Mouse (Mus musculus): ENCODE data around the gene Ypel2.

Gene Ypel2

DNA sequence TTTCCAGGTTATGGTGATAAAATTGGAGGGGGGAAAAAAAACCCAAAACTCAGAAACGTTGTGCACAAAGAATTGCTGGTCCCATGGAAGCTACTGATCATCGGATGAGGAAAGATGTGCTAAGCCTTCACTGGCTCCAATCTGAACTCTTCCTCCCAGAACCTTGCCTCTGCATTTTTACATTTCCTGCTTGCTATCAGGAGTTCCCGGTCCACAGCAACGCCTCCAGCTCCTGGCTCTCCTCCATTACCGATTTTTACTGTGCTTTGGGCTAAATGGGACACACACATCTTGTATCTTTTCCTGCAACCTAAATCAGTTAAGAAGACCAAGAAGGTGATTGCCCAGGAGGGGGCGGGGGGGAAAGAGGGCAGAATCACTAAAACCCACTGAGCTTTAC, 54.0 kb downstream of the Ypel2 start:
- in situ Hi-C loops (cut with MboI; ENCODE audit: unreplicated experiment in 2 of 2): no loop called here

GRCm38 (mm10) chr11:86938551-86938950, 55.0 kb downstream of the Ypel2 start:
- in situ Hi-C loops (cut with MboI; ENCODE audit: unreplicated experiment in 2 of 2): no loop called here

GRCm38 (mm10) chr11:86938108-86938507, 55.4 kb downstream of the Ypel2 start:
- in situ Hi-C loops (cut with MboI; ENCODE audit: unreplicated experiment in 2 of 2): no loop called here

GRCm38 (mm10) chr11:86936938-86937337, 56.6 kb downstream of the Ypel2 start:
- in situ Hi-C loops (cut with MboI; ENCODE audit: unreplicated experiment in 2 of 2): no loop called here

DNA sequence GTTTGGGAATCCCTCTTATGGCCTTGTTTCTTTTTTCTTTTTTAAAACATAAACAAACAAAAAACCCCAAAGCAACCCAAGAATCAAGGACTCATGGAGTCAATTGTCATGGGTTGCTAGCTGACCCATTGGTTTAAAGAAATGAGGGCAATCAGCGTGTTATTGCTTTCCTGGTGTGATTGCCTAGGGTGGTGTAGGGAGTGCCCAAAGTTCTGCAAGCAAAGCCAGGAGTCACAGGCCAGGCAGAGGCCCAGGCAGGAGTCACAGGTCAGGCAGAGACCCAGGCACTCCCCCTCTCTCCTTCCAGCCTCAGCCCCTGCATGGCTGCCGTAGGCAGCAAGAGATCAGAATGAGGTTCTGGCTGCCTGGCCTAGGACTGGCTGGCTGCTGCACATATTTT, 58.6 kb downstream of the Ypel2 start:
- in situ Hi-C loops (cut with MboI; ENCODE audit: unreplicated experiment in 2 of 2): no loop called here

DNA sequence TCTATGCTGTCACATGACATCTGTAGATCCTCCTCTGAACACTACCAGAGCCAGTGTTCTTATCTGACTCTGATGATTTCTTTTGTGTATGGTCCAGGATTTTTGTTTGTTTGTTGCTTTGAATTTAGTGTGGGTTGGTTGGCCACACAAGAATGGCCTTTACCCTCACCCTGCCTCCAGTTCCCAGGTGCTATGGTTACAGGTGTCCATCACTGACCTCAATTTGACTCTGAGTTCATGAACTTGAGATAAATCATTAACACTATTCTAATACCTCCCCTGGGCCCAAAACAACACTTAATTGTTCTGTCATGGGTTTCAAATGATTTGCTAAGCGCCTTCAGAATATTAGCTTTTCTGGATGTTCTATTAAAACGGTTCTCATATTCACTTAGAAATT, 61.3 kb downstream of the Ypel2 start:
- in situ Hi-C loops (cut with MboI; ENCODE audit: unreplicated experiment in 2 of 2): no loop called here

GRCm38 (mm10) chr11:86930636-86931180, 62.8 kb downstream of the Ypel2 start:
- in situ Hi-C loops (cut with MboI; ENCODE audit: unreplicated experiment in 2 of 2): no loop called here

- in situ Hi-C loops (cut with MboI; ENCODE audit: unreplicated experiment in 2 of 2): no loop called here
Measured at GRCm38 (mm10) chr11:86929985-86930384, 63.5 kb downstream of the Ypel2 start.

DNA sequence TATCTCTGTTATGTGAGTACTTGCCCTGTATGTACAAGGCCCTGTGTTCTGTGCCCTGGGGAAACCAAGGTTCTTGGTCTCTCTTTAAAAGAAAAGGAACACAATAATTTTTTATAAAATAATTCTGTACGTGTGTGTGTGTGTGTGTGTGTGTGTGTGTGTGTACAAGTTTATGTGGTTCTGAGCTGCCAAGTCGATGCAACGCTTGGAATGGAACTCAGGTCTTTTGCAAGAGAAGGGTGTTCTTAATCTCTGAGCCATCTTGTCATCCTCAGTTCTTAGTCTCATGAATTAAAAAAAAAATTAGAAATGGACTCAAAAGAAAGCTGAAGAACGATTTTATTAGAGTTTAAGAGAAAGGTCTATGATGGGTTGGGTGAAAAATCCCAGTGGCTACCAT, 64.0 kb downstream of the Ypel2 start:
- in situ Hi-C loops (cut with MboI; ENCODE audit: unreplicated experiment in 2 of 2): no loop called here

- in situ Hi-C loops (cut with MboI; ENCODE audit: unreplicated experiment in 2 of 2): no loop called here
Measured at GRCm38 (mm10) chr11:86925085-86925638, 68.3 kb downstream of the Ypel2 start.

DNA sequence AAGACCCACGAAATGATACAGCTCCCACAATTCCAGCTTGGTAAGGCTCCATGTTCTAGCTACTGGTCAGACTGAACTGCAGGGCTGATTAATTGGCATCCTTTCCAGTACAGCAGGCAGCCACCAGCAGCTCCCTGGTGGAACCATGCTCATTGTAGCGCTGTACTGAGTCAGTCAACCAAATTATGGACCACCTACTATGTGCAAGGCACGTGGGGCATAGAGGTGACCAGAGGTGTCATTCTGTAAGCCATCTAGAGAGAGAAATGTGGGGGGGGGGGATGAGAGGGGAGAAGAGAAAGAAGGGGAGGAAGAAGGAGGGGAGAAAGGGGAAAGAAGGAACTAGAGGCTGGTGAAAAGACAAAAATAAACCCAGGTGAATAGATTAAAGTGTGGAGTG, 68.9 kb downstream of the Ypel2 start:
- in situ Hi-C loops (cut with MboI; ENCODE audit: unreplicated experiment in 2 of 2): no loop called here

DNA sequence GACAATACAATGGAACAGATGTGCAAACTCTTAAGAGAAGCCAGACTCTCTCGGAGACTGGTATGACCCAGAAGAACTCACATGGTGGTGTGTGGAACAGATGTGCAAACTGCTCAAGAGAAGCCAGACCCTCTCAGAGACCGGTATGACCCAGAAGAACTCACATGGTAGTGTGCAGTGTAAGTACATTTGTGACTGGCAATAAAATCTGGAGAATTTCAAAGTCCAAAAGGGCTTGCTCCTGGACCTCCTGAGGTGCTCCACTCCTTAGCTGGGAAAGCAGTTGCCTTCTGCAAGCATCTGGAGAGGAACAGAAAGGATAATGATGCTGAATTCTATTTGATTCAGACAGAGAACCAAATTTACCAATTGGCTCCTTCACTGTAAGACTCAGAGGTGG, 69.9 kb downstream of the Ypel2 start:
- in situ Hi-C loops (cut with MboI; ENCODE audit: unreplicated experiment in 2 of 2): no loop called here

GRCm38 (mm10) chr11:86922029-86922428, 71.5 kb downstream of the Ypel2 start:
- in situ Hi-C loops (cut with MboI; ENCODE audit: unreplicated experiment in 2 of 2): no loop called here

GRCm38 (mm10) chr11:86921335-86921734, 72.2 kb downstream of the Ypel2 start:
- in situ Hi-C loops (cut with MboI; ENCODE audit: unreplicated experiment in 2 of 2): no loop called here

DNA sequence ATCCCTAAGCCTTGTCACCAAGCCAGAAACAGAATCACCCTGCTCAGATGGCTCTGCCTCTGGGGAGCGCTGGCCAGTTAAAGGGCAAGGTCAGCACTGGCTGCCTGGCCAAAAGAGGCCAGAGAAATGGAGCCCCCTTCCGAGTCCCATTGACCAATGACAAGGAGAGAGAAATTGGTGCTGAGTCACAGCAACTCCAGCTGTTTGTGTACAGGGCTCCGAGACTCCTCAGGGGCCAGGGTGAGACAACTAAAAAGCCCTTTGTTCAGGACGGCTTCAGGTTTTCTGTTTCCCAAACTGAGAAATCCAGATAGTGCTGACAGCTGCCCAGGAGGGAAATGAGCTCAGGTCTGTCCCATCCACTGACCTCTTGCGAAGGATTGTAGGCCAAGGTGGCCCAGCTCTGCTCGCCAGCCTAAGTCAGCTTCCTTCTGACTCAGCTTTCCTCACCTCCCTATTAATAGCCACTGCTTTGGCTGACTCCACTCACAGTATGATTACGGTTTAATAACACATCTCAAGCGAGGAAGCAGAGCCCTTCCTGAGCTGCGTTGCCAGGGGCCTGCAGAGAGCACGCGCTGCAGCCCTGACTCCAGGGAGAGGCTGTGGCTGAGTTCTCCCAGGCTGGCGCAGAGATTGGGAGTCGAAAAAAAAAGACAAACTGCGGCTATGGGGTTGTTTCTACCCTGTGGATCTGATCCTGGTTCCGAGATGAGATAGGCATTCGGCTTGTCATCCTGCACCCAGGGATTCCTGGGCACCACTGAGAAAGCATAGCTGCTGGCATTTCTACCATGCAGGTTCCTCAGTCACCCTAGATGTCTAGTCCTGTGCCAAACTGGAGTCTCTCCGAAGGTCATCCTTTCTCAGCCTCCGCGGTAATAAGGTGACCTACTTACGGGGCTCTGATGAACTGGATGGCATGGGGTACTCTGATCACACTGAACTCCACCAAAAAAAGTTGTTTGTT, 73.1 kb downstream of the Ypel2 start:
- in situ Hi-C loops (cut with MboI; ENCODE audit: unreplicated experiment in 2 of 2): no loop called here

DNA sequence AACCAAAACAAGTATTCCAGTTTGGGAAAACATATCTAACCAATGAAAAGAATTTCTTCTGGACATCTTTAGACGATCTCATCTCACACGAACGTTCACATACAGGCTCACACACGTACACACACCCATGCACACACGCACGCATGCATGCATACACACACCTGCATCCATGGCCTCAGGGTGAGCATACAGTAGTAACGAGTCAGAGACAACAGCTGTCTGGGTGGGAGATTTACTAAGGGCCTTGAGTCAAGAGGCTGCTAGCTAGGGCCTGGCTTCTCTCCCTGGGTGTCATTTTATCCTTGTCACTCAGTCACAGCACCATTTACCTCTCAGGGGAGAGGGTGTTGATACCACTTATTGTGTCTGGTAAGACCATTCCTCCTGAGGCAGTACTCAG, 74.0 kb downstream of the Ypel2 start:
- in situ Hi-C loops (cut with MboI; ENCODE audit: unreplicated experiment in 2 of 2): no loop called here

DNA sequence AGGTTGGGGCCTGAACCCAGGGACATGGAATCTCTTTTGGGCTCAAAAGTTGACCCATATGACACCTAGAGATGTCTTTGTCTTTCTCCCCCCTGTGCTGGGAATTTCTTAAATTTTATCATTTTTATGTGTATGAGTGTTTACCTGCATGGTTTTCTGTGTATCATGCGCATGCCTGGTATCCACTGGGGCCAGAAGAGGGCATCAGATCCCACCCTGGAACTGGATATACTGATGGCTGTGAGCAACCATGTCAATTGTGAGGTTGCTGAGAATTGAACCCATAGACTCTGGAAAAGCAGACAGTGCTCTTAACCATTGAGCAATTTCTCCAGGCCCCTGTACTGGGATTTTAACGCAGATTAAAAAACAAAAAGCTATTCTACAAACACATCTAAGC, 76.0 kb downstream of the Ypel2 start:
- in situ Hi-C loops (cut with MboI; ENCODE audit: unreplicated experiment in 2 of 2): no loop called here

DNA sequence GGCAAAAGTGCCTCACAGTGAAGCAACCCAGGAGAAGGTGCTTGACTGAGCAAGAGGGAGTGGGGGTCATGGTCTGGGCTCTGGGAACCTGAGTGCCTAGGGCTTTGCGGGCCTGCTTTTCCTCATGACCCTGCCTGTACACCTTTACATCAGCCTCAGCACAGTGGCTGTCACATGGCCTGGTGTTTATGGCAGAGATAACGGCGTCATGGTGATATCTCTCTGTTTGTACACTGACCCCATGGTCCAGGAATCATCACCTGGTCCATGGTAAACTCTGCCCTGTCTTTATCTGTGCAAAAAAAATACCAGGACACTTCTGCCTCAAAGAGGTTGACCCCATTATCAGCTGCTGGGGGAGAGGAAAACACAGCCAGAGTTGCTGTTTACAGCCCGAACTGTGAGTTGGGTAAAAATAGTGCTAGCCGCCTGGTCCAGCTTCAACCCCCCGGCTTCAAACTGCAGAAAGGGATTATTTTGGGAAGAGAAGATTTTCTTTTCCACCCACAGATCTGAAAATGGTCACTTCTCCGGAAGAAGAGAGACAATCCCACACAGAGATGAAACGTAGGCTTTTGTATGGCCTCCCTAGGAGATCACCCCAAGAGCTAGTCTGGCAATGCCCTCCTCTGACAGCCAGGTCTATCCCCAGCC, 76.8 kb downstream of the Ypel2 start:
- in situ Hi-C loops (cut with MboI; ENCODE audit: unreplicated experiment in 2 of 2): no loop called here

DNA sequence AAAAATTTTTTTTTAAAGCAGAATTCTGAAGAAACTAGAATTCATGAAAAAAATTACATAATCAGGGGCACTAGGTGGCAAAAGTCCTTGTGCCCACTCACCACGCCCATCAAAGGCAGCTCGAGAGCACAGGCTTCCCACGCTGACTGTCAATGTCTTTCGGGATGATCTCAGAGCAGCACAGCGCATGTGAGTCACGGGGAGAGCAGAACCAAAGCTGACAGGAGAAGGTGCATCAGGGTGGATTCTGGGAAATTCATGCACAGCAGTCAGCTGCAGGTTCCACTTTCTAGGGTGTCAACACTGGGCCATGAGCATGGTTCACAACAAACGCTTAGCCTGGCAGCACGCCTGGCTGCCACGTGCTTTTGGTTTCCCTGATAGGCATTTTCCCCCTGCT, 79.2 kb downstream of the Ypel2 start:
- in situ Hi-C loops (cut with MboI; ENCODE audit: unreplicated experiment in 2 of 2): no loop called here

DNA sequence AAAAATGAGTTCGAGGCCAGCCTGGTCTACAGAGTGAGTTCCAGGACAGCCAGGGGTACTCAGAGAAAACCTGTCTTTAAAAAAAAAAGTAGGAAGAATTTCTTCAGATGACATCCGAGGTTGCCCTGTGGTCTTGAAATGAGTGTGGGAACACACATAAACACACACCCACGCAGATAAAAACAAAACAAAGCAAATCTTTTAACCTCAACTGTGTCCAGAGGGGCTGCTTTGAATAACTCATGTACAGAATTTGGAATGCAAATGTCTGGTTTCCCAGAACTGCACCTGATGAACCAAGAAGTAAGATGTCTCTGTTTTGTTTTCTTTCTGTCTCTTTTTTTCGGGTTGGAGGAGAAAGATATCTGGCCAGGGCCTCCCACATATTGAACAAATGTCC, 83.3 kb downstream of the Ypel2 start:
- in situ Hi-C loops (cut with MboI; ENCODE audit: unreplicated experiment in 2 of 2): no loop called here

GRCm38 (mm10) chr11:86909028-86909427, 84.5 kb downstream of the Ypel2 start:
- in situ Hi-C loops (cut with MboI; ENCODE audit: unreplicated experiment in 2 of 2): loop anchor here in 1 of 2 experiments (10.0 kb wide), 1 partner anchor 86 kb away; the partner anchor contains the start of gene Ypel2

All from v-Abl transformed pro-B cells (cell line).